Mouse (Mus musculus): Measurements from ENCODE around the gene Negr1.
"Not testable (repeated sequence)": the region's sequence is repeated elsewhere in the genome, so short reads cannot be mapped to it uniquely, and the experiment has no call there.

Gene Negr1

DNA sequence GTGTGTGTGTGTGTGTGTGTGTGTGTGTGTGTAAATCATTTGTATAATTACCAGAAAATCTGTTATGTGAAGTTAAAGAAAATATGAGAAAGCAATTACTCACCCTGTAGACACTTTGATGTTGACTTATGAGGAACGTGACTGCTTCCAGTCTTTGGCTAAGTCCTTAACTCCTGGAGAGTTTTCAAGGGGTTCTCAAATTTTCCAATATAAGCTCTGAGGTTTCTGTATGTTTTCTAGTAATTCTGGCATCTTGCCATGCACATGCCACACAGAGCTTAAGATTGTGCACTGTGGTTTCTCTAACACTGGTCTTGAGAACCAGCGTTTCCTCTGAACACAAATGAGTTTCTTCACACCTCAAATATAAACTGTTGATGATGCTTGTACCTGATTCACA is 460.0 kb downstream of the Negr1 start:
- no peak for DNase-seq (ENCODE audit: low spot score)

GRCm38 (mm10) chr3:157024580-157024979 is 463.0 kb downstream of the Negr1 start:
- DNase-seq (ENCODE audit: low spot score): no peak

DNA sequence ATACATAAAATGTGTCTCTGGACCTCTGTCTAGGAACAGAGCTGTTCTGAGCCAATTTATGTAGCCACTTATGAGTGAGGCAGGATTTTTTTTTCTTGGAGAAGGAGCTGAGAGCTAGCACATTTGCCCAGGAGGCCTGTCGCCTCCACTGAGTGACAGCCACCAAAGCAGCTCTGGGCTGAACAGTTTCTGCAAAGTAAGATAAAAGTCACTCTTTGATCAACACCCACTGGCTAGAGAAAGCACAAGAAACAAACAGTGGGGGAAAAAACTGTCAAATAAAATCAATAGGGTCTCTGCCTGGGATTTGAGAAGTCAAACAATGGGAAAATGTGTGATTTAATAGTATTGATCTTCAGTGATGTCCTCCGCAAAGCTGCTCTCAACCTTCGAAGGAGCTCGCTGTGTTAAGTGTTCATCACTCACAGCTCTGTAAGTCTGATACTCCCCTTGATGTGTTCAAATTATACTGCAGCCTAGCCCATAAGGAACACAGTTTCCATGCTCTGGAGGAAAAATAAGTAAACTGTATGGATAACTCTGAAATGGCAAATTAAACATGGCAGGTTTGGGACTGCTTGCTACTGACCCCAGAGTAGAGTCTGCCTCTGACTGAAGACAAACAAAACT is 470.0 kb downstream of the Negr1 start:
- DNase-seq (ENCODE audit: low spot score): no peak

- DNase-seq (ENCODE audit: low spot score): no peak
Observed at GRCm38 (mm10) chr3:157036016-157036415, 474.4 kb downstream of the Negr1 start.

- no peak for DNase-seq (ENCODE audit: low spot score)
Observed at GRCm38 (mm10) chr3:157036568-157036967, 475.0 kb downstream of the Negr1 start.

- no peak for DNase-seq (ENCODE audit: low spot score)
Observed at GRCm38 (mm10) chr3:157040619-157041018, 479.0 kb downstream of the Negr1 start.

DNA sequence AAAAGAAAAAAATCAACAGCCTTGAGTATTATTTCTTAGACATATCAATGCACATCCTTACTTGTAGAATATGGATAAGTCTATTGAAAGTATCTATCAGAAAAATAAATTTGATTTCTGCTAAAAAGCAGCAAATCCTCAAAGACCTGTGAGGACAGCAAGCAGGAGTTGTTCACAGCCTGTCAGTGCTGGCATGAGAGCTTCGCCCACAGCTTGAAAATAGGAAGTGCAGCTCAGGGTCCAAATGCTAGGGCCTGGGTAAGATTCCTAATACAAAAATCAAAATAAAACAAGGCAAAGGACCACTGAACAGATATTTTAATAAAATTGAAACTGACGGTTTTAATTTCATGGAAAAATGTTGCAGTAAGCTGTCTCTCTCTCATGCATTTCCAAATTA is 483.0 kb downstream of the Negr1 start:
- DNase-seq (ENCODE audit: low spot score): no peak

GRCm38 (mm10) chr3:157064438-157064837 is 502.8 kb downstream of the Negr1 start:
- DNase-seq (ENCODE audit: low spot score): not testable (repeated sequence)

DNA sequence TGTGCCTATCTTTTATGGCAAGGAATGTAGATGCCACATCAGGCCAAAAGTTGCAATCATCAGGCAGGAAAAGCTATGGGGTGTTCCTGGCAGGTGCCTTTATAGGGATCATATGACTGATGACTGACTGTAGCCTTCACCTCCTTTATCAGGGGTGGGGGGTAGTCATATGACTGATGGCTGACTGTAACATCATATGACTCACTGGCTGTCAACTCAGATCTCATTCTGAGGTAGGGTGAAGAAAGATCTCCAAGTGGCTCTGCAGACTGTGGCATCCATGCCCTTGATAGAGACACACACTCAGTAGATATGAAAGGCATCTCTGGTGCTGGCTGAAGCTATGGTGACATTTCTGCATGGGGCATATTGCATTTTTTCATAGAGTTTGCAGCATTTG is 504.7 kb downstream of the Negr1 start:
- no peak for DNase-seq (ENCODE audit: low spot score)

DNA sequence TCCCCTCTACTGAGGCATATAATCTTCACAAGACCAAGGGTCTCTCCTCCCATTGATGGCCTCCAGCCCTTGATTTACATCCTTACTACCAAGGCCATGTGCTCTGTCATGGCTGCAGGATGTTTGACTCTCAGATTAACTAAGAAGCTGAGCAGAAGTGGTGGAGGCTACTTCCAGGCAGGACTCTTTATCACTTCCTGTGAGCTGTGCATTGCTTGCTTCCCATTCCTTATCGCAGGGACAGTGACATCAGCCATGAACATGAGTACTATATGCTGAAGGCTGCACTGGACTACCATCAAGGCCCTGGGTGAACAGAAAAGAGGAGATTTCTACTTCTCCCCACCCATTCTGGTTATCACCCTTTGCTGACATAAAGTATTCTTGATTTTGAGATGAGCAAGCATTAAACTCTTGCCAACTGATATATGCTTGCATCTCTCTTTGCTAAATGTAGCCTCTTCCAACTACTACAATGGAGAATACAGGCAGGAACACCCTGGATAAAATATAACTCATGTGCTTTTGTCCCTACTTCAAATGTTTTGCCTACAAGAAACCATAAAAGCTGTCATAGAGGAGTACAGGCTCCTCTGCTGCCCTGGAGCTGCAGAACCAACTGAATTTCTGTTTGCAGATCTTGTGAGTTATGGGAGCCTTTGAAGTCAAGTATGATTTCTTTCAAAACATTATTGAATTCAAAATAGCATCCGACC is 517.8 kb downstream of the Negr1 start:
- no peak for DNase-seq (ENCODE audit: low spot score)

GRCm38 (mm10) chr3:157079966-157080306 is 518.3 kb downstream of the Negr1 start:
- no peak for DNase-seq (ENCODE audit: low spot score)

DNA sequence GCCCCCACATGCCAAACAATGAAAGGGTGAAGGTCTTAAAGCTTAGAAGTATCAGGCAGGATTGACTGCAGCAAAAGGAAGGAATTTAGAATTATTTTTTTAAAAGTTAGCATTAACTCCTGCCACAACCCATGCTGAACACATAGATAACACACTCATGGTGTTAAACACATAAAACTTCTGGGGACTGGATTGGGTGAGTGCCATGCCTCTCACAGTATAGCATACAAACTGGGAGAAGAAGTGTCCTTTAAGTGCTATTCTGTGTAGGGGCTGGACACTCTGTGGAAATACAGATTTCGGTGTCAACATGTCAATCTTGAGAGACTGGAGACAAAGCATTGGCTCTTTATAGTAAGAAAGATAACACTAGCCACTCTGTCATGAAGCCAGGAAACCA is 519.0 kb downstream of the Negr1 start:
- DNase-seq (ENCODE audit: low spot score): no peak

GRCm38 (mm10) chr3:157082808-157083784 is 521.5 kb downstream of the Negr1 start:
- DNase-seq (ENCODE audit: low spot score): no peak

DNA sequence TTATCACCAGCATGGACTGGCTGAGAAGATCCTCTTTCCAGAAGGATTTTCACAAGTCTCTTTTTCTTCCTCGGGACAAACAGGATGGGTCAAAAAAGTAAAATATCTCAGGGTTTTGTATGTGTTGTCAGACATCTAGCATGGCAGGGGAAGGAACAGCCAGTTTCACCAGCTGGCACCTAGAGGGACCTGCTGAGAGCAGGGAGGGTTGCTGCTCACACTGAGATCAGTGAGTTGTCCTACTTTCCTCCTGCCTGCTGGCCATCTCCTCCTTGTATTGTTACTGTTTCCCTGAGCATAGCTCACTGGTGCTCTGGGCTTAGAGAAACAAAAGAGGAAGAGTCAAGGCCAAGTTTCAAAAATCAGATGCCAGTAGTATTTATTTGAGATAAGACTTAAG is 523.6 kb downstream of the Negr1 start:
- no peak for DNase-seq (ENCODE audit: low spot score)

- DNase-seq (ENCODE audit: low spot score): no peak
Observed at GRCm38 (mm10) chr3:157090051-157090450, 528.5 kb downstream of the Negr1 start.

DNA sequence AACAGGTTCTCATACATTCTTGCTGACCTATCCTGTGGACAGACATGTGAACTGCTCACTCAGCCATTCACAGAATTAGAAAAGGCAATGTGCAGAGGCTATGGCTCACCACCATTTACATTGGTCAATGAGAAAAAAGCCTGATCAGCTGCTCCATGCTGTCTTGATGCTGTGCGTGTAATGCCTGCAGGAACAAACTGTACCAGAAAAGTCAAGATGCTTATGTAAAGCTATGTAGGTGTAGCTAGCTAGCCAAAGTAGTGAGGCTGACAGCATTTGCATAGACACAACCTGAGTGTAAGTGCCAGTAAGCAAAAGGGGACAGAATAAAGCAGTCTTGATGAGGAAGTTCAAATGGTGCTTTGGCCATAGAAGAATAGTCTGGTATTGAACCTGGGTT is 534.7 kb downstream of the Negr1 start:
- DNase-seq (ENCODE audit: low spot score): no peak

- DNase-seq (ENCODE audit: low spot score): no peak
Observed at GRCm38 (mm10) chr3:157097514-157097913, 535.9 kb downstream of the Negr1 start.

GRCm38 (mm10) chr3:157098417-157098816 is 536.8 kb downstream of the Negr1 start:
- DNase-seq (ENCODE audit: low spot score): no peak

GRCm38 (mm10) chr3:157104866-157105579 is 543.4 kb downstream of the Negr1 start:
- no peak for DNase-seq (ENCODE audit: low spot score)

- no peak for DNase-seq (ENCODE audit: low spot score)
Observed at GRCm38 (mm10) chr3:157105580-157106264, 544.1 kb downstream of the Negr1 start.

DNA sequence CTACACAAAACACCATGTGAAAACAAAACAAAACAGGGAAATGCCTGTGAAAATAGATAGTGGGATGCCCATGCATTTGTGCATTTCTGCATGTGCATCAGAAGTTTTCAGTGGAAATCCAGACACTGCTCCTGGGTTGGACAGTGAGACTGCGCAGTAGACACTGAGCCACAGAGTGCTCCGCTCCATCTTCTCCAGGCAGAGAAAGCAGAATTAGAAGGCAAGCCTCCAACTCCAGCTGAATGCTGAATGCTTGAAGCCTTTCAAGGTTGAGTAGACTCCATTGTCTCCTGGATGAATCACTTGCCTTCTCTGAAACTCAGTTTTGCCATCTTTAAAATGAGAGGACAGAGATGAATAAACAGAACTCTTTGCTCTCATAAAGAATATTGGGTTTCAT is 546.6 kb downstream of the Negr1 start:
- no peak for DNase-seq (ENCODE audit: low spot score)

DNA sequence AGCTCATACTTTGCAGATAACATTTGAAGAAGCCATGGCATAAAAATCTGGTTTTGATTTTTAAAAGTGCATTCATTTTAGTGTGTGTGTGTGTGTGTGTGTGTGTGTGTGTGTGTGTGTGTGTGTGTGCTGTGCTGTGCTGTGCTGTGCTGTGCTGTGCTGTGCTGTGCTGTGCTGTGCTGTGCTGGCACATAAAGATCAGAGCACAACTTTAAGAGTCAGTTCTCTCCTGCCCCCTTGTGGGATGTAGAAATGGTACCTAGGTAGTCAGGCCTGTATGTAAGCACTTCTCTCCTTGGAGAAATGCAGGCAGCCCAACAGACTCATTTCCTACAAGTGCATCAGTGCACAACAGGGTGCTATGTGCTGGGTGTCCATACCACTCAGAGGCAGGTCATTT is 547.7 kb downstream of the Negr1 start:
- DNase-seq (ENCODE audit: low spot score): peak; percentile 18

Data from urinary bladder, postnatal 14 days (tissue).